Mouse (Mus musculus) kidney, adult 9 months (tissue): ENCODE measurements around the gene Tln2.
A peak's percentile ranks its signal among the peaks of the same experiment; 100 is the strongest.

ENCODE experiments used
- DNase-seq: peaks from one replicate; pipeline ENCODE4 v3.0.0; 2022

Tln2 gene

DNA sequence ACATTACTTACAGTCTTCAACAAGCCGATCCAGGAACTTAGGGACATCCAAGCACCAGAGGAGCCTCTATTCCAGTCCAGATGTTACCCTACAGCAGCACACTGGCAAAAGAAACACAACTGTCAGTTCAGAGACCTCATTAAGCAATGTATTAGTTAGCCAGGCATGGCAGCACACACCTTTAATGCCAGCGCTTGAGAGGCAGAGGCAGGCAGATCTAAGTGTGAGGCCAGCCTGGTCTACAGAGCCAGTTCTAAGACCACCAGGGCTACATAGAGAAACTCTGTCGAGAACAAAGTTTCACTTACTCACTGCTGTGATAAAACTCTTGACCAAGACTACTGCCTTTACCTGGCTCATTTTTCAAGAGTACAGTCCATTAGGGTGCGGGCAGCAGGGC is at the start of gene Tln2:
TSS of gene Tln2 (minus strand) at position 101 of the 400 bp plus-strand sequence.
- no peak for DNase-seq

DNA sequence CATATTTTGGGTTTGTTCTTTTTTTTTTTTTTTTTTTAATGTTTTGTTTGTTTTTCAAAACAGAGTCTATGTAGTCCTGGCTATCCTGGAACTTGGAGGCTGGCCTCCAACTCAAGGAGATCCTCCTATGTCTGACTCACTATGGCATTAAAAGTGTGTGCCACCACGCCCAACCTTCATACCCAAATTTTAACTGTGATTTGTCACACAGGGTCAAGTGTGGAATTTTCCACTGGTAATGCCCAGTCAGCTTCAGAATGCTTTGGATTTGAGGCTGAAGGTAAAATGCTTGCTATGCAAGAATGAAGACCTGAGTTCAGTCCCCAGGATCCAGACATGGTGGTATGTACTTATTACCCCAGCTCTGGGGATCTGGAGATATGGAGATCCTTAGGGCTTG is 49.7 kb upstream of the Tln2 start:
- no peak for DNase-seq

DNA sequence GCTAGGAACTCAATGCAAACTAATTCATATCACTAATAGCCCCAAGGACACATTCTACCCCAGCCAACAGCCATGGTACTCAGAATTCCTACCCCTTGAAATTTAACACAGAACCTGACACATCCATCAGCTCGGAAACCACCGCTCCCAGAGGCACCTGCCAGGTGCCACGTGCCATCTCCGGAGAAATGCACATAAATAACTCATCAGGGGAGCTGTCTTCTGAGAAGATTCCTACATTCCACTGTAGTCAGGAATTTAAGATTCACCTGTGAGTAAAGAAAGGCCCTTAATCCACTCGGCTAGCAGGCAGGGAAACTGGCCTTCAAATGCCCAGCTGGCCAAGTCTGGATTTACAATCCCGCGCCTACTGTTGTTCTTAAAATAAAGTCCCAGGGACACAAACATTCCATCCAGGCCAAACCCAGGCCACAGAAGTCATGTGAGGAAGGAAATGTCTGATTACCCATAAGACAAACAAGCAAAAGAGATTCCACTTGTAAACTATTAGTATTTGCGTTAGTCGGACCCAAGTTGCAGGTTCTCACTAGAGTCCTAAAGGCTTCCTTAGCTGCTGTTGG is 48.4 kb upstream of the Tln2 start:
- no peak for DNase-seq

DNA sequence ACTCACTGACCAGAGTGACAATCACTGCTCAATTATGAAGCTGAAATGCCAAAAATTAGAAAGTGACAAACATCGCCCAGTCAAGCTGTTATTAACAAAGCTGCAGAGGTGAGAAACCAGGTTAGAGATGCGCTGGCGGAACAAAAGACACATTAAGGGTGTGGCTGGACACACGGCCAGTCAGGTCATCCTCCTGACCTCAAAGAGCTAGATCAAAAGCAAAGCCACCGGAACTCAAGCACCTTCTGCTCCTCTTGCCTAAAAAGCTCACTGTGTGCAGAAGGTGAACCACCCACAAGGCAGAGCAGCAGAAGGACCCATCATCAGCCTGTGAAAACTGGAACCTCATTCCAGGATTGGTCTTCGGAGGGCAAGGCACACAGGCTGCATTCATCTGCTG is 47.8 kb upstream of the Tln2 start:
- no peak for DNase-seq

DNA sequence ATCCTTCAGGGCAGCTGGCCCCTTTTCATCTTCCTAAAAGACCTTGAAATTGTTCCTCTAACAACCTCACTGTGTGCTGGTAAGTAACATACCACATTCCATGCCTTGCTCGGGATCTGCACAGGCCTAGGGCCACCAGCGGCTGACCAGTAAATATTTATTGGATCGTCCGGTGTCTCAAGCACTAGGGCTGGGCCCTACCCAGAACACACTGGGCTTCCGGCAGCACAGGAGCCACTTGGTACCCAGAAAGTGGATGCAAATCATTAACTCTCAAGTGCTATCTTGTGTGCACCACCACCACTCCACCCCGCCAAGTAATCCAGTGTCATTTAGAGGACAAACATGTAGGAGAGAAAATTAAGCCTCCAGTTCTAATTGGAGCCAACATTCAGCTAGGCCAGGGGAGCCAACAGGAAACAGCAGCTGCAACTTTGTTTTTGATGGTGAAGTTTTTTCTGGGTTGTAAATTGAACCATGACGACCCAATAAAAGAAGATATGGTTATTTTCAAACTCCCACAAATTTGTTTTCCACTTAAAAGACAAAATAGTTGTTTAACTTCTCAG is 46.4 kb upstream of the Tln2 start:
- peak; percentile 75 for DNase-seq

DNA sequence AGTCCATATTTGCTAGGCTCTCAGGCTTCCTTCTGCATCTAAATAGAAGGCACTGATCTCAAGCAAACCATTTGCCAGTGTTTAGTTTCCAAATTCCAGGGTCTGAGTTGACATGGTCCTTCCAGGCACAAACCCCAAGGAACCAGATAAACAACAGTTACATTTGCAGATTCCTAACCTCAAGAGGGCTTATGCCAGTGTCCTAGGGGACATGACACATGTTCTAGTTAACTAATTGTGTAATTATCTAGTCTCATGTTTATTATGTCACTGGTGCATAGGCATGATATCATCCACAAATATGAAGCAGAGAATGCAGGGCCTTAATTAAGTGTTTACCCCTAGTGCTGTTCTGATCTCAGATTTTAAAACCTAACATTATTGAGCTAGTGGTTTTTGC is 45.4 kb upstream of the Tln2 start:
- DNase-seq: no peak

DNA sequence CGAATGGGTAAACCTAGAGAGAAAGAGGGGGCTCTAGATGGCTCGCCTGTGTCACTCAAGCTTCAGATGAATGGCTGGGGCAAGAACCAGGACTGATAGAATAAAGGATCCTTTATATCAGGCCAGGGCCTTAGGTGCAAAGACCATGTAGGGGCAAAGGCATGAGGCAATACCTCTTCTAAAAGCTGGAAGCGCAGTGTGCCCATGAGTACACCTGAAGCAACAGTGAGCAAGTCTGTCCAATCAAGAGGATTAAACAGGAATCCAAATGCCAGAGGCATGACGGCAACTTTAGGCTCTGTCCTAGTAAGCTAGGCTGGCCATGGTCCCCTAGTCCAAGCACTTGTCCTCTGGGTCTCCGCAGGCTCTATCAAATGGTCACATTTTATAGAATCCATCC is 42.8 kb upstream of the Tln2 start:
- no peak for DNase-seq

DNA sequence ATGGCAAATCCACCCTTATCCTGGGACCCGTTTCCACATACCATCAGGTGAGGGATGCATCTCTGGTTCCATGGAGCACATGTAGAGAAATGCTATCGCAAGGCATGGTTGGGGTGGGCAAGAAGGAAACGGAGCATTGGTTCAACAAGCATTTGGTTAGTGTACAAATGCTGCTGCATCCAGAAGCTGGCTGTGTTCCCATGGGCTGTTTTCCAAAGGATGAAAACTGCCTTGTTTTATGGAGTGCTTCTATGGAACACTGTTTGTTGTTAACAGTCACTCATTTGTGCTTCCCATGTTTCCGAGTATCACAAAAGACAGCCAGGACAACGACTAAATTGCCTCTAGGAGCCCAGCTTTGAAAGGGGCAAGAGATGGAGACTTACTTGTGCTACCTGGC is 35.7 kb upstream of the Tln2 start:
- no peak for DNase-seq

DNA sequence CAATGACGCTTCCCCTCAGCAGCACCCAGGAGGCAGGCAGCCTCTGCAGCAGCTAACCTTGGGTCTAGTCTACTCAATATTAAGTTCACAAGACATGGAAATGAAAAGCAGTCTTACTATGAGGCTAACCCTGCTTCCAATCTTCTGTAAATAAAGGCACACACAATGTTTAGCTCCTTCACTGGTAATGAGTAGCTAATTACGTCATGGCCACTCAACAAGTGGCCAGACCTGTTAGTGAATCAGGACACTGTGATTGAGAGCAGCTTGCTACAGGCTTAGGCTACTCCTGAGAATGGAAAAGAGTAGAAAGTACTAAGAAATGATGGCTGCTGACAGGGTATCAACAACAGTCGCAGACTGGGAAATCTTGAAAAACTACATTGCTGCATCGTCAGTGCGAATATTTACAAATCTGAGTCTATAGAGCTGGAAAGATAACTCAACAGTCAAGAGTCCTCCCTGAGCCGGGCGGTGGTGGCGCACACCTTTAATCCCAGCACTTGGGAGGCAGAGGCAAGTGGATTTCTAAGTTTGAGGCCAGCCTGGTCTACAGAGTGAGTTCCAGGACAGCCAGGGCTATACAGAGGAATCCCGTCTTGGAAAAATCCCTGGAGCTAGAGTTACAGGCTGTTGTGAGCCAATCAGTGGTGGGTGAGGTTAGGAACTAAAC is 34.1 kb upstream of the Tln2 start:
- no peak for DNase-seq

DNA sequence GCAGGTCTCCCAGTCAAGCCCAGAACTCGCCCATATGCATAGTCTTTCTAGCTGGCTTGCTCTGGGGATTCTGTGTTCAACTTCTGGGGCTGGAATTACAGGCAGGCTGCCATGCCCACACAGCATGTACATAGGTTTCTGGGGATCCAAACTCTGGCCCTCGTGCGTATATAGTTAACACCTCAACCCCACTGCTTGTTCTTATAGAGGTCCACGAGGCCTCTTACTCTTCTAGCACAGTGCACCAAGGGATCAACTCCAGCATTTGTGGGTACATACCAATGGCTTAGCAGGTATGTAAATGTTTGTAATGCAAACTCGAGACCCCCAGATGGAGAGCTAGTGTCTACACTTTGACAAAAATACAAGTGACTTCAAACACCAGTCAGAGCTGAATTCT is 33.2 kb upstream of the Tln2 start:
- DNase-seq: no peak

DNA sequence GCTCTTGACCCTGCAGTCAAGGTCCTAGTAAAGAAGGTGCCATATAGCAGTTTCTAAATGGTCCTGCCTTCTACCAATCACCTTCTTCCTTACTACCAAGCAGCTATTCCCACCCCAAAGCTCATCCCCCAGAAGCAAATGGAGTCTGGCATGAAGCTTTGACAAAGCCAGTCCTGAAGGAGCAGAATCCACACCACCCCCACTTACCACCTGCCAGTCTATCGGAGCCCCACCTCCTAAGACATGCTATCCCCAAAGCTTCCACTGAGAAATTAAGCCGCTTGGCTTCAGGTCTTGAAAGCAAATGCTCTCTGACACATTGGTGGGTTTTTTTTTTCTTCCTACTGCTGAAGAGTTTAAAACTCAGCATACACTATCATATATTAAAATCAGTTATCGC is 27.6 kb upstream of the Tln2 start:
- DNase-seq: no peak

DNA sequence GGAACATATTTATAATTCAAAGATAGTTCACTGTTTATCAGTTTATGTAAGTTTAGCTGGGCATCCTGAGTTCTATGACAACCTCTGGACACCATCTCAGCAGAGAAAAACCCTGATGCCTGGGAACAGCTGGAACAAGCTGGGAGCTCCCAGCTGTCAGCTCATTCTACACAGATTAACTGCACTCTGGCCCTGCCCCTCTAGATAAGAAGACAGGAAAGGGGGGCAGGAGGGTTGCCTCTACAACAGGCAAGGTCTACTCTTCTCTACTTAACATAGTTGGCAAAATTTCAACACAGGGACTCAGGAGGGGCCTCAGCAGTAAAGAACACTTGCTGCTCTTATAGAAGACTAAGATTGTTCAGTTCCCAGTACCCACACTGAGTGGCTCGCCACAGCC is 27.0 kb upstream of the Tln2 start:
- DNase-seq: no peak

DNA sequence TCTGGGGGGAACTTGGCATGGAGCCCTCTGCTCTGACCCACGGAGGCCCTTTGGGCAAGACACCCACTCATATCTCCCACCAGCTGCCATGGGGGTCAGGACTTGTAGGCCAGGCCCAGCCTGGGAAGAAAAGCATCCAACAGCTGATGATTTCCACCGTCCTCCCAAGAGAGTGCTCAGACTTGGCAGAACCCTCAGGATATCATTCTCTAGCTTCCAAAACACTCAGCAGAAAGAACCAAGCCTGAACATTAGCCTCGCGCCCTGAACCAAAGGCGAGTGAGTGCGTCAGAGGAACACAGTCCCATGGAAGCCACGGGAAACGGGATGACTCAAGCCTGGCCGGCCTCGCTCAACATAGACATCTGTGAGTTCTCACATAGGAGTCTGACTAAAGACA is 25.4 kb upstream of the Tln2 start:
- peak; percentile 59 for DNase-seq

DNA sequence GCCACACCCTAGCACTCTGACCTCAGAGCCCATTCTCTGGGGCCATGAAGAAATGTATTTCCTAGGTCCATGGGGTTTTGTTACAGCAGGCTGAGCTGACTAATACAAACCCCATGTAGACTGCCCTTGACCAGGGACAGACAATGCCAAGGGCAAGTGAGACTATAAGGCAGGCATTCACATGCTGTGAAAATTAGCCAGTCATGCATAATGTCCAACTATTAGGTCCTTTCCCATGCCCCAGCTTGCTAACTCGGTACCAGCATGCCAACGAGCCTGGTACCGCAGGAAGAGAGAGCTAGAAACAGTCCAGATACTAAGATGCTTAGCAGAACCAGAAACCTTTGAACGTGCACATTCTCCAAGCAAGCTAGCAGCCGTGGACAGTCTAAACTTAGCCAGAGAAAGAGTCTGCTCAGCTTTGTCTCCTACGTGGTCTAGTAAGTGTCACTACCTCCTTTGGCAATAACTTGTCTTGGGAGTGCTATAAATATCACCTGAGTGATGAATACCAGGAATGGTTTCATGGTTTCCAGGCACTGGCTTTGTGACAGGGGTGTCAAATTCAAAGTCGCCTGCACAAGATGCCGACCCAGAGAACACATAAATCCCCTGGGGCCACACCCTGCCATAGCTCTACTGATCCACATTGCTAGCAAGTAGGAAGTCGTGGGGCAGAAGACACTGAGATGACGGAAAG is 22.2 kb upstream of the Tln2 start:
- peak; percentile 31 for DNase-seq

DNA sequence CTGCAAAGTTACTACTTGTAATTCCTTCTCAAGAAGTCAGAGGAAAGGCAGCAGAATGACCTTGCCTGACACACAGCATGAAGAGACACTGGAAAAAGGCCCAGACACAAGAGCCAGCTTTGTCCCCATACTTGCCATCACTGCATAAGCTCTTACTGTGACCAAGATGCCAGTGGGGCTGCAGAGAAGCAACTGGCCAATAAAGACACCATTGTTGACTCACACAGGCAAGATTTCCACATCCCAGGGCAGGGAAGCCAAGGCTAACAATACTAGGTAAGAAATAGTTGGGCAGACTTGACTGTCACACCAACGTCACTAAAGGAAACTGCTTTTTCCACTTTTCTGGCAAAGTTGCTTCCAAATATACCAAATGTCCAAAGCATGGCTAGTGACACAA is 20.0 kb upstream of the Tln2 start:
- DNase-seq: no peak

DNA sequence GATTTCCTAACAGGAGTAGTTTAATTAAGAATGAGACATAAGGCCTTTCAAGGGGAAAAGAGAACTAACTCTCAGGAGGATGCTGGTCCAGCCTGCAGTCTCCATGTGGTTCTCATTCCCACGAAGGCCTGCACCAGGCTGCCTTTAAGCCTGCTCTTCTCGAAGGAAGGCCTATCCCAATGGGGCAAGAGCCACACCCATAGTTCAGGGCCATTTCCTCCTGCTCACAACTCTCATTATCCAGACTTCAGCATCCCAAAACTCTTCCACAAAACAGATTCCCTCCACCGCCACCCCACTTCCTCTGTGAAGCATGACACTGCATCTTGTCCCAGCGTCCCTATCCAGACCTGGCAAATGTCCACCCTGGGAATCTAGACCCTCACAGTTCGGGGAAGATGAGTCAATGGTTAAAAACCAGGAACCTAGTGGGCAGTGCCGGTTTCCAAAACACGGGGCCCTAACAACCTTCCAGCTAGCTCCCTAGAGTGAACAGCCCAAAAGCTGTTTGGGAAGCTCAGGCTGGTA is 15.3 kb upstream of the Tln2 start:
- no peak for DNase-seq

DNA sequence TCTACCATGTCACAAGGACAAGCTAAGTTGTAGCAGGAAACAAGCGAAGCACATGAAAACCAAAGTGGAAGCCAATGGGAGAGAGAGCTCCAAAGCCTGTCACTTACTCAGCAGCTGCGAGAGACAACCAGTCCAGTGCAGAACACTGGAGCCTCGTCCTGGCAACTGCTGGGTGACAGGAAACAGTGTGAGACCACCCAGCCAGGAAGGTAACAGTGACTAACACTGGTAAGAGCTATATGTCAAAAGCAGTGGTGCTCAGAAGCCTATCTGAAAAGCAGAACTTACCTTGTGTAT is 14.1 kb upstream of the Tln2 start:
- no peak for DNase-seq

DNA sequence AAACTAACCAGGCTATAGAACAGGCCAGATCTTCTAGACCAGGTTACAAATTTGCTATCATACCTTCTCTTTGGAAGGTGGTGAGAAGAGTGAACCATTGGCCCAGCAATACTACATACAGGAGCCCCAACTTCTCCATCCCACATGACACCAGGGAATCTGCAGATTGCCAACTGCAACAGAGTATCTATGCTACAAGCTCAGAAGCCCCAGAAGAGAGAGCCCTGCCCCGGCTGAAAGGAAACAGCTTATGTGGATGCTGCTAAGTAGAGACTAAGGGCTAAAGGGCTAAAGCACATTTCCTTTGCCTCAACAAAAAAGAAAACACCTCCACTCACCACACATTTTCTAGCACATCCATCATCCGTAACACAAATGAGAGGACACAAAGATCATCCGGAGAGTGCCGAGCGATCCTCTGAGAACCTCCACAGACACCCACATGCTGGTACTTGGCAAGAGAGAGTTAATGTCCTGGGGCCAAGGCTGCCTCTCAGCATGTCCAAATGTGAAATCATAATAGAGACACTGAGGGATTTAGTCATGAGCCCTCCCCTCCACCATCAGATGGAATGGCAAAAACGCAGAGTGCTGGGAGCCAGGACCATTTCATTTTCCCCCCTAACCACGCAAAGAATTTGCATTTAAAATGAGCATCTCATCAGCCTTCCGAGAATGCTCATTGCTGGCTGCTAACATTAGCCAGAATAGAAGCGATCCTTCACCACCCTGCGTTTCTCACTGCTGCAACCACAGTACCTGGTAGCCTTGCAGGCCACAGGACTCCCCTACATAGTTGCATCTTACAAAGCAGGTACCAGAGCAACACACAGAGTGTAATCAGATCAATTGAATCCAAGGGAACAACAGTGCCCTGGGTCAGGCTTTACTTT is 13.5 kb upstream of the Tln2 start:
- no peak for DNase-seq

DNA sequence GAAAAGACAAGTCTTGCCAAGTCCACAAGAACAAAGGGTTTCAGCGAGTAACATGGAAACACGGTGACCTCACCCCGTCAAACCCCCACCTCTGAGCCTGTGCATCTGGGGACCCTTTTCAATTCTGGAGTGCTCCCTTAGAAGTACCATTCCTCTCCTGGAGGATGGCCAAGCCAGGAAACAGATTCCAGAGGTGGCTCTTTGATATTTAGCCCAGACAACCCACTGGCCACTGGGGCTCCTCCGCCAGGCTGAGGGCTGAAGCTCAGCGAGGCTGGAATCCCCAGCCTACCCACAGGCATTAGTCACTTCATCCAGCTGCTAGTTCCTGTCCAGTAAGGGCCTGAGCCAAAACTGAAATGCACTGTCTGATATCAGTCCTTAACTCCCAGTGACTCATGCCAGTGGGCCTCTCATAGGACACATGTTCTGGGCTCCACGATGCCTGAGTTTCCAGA is 6.3 kb upstream of the Tln2 start:
- no peak for DNase-seq

DNA sequence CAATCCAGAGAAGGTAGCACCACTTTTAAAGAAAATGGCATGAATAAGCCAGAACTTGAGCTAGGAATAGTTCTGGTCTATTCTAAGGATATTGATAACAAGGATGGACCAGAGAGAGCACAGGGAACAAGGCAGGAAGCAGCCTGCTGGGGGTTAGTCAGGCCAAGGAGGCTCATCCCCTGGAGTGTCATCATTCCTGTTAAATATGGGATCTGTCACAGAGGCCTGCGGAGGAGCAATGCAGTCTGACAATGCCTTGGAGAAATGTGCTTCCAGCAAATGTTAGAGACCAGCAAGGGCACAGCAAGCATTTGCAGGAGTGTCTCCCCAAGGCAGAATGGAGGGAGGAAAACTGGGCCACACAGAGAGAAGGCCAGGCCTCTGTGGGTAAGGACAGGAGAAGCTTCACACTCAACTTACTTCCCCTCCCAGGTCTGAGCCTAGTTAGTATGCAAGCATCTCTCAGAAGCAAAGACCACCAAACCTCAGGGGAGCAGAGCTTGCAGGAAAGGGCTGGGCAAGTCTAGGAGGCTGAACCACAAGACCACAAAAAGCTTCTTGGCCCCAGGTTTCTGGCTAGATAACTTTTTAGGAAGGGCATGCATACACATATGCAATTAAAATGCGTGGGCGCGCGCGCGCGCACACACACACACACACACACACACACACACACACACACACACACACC is 9.5 kb downstream of the Tln2 start:
- DNase-seq: no peak

DNA sequence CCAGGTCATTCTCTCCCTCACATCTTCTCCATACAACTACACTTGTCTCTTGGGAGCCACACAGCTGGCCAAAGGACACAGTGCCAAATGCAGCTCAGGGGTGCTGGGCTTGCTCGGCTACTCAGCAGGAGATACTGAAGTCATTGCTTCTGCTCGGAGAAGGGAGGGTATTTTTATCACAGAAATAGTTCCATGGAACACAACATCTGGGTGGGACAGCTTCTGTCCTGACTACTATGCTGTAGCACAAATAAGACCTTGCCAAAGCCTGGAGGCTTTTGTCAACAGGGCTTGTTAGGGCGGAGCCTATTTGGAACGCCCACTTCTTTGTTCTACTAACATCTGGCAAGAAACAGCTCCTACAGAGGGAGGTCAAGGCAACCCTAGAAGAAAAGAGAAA is 10.2 kb downstream of the Tln2 start:
- DNase-seq: peak; percentile 11

DNA sequence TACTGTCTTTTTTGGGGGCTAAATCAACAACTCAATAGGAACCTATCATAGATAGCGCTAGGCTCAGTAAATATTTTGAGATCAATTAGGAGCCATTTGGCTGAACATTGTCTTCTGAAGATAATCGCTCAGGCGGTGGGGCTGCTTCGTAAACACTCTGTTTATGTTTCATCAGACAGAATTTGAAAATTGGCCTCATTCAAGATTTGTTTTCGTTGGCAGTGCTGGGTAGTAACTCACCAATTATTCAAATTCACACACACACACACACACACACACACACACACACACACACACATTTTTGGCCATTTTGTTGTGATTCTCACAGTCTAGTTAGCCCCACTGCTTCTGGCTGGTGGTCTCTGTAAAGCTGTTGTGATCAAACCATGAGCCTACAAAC is 12.9 kb downstream of the Tln2 start:
- no peak for DNase-seq
